Mouse (Mus musculus) ES-E14 (cell line): Measurements from ENCODE around the gene Ube2l6. TPM values are rescaled to one million over a fixed set of nuclear protein-coding genes. Genes with fewer than 3 reads are reported as not detected.

Experiments
- DNase-seq: peaks from one replicate; pipeline ENCODE4 v3.0.0-alpha.2; 2013; ENCODE audit warnings: low read depth, low spot score
- H3K27ac ChIP-seq: 2 replicates; pipeline ENCODE4 v1.5.1; 2012; ENCODE audit warnings: low read depth, mild to moderate bottlenecking, low read length, moderate library complexity, mixed read lengths; ENCODE audit not compliant: poor library complexity, insufficient read depth, severe bottlenecking
- H3K36me3 ChIP-seq: 2 replicates; pipeline ENCODE4 v1.6.1; 2012; ENCODE audit warnings: mild to moderate bottlenecking, low read length, moderate library complexity, mixed read lengths; ENCODE audit not compliant: control insufficient read depth, poor library complexity, insufficient read depth, severe bottlenecking
- H3K4me1 ChIP-seq, 2 experiments: fragments of 150-350 bp in 1 of 2; sonication (generic) in 1 of 2; 2 replicates each; pipeline ENCODE4 v1.6.1; 2012; ENCODE audit warnings: low read length in 2 of 2, mild to moderate bottlenecking in 1 of 2, mixed read lengths in 1 of 2; ENCODE audit not compliant: control insufficient read depth in 2 of 2, insufficient read depth in 2 of 2, poor library complexity in 1 of 2
- H3K4me3 ChIP-seq, 2 experiments: fragments of 150-350 bp in 1 of 2; sonication (generic) in 1 of 2; 2 replicates each; pipeline ENCODE4 v1.5.1; 2012; ENCODE audit warnings: low read length in 2 of 2, low read depth in 1 of 2, mild to moderate bottlenecking in 1 of 2, mixed read lengths in 1 of 2; ENCODE audit not compliant: insufficient read depth in 1 of 2, poor library complexity in 1 of 2, severe bottlenecking in 1 of 2
- H3K9ac ChIP-seq: 2 replicates; pipeline ENCODE4 v1.6.1; 2012; ENCODE audit warnings: low read depth, mild to moderate bottlenecking, low read length, mixed read lengths; ENCODE audit not compliant: poor library complexity, insufficient read depth, severe bottlenecking
- H3K9me3 ChIP-seq: fragments of 150-350 bp; sonication (generic); 2 replicates; pipeline ENCODE4 v1.6.1; 2012; ENCODE audit warnings: low read depth, mild to moderate bottlenecking, low read length; ENCODE audit not compliant: control insufficient read depth, insufficient read depth
- CHD2 ChIP-seq: IDR thresholded peaks from 2 replicates; pipeline ENCODE4 v1.6.1; 2014; ENCODE audit warnings: mild to moderate bottlenecking, low read depth, low read length, inconsistent platforms
- HCFC1 ChIP-seq: IDR thresholded peaks from 2 replicates; pipeline ENCODE4 v1.6.1; 2012; ENCODE audit warnings: low read length, inconsistent platforms, borderline replicate concordance; ENCODE audit not compliant: insufficient read depth
- MAFK ChIP-seq: IDR thresholded peaks from 2 replicates; pipeline ENCODE4 v1.6.1; 2014; ENCODE audit warnings: mild to moderate bottlenecking, low read depth, low read length, inconsistent platforms; ENCODE audit not compliant: insufficient read depth
- ZC3H11A ChIP-seq: IDR thresholded peaks from 2 replicates; pipeline ENCODE4 v1.6.1; 2012; ENCODE audit warnings: low read depth, mild to moderate bottlenecking, inconsistent platforms, low read length, borderline replicate concordance
- ZNF384 ChIP-seq: IDR thresholded peaks from 2 replicates; pipeline ENCODE4 v1.6.1; 2012; ENCODE audit warnings: low read depth, low read length, inconsistent platforms
- in situ Hi-C, 2 experiments: fragments of 600-800 bp; cut with MboI; formaldehyde crosslinking; loops; one replicate each; pipeline ENCODE4 v1.15.1; 2025; ENCODE audit warnings: low sequenced_read_pairs in 2 of 2, inconsistent platforms in 1 of 2; ENCODE audit not compliant: unreplicated experiment in 2 of 2
- total RNA-seq: library from RNA; depleted of rRNA; stranded (reverse); fragments of 300-350 nt; gene quantifications from 2 replicates; pipeline ENCODE4 v1.2.3, GENCODE M21; 2012; rRNA removed

Gene Ube2l6
- total RNA-seq, 1 experiment, result 1.9 TPM

GRCm38 (mm10) chr2:84855732-84856131, 57.1 kb downstream of the Ube2l6 start:
- no peak overlapping the region for H3K27ac ChIP-seq
- peaks cover 3 to 4% of the 10 kb centered on the region in 2 experiments; a peak in 3 of 4 replicates for H3K4me1 ChIP-seq
- no peak overlapping the region for H3K9ac ChIP-seq
- no peak for DNase-seq
- H3K36me3 ChIP-seq, result peaks cover 12% of the 10 kb centered on the region
- in situ Hi-C loops, result no loop called here
- TF ChIP-seq HCFC1 (no peak), ZC3H11A (peak; percentile 77; the same call in 1 of the 2 replicates), ZNF384 (no peak), CHD2 (no peak)
- no peaks in the 10 kb centered on the region for H3K9me3 ChIP-seq
- H3K4me3 ChIP-seq, result no peak overlapping the region

- Histone ChIP-seq H3K4me3 (no peak overlapping the region), H3K4me1 (no peaks in the 10 kb centered on the region), H3K9me3 (no peaks in the 10 kb centered on the region), H3K9ac (no peak overlapping the region), H3K27ac (no peak overlapping the region), H3K36me3 (peaks cover 10% of the 10 kb centered on the region; the same call in 1 of the 2 replicates)
- TF ChIP-seq ZNF384 (no peak), ZC3H11A (no peak), CHD2 (no peak), MAFK (no peak), HCFC1 (no peak)
- DNase-seq, result no peak
- in situ Hi-C loops, result no loop called here
These were observed 59.9 kb downstream of the Ube2l6 start for GRCm38 (mm10) chr2:84858551-84858950.

Other genes starting within 250 kb of the Ube2l6 start
- 48.2 and 51.5 TPM in 2 replicates for gene Ctnnd1, start 148.1 kb upstream of the Ube2l6 start, total RNA-seq
- gene Btbd18, start 139.7 kb upstream of the Ube2l6 start, total RNA-seq, result 3.2 and 3.6 TPM in 2 replicates
- 546 and 589 TPM in 2 replicates for gene Selenoh, start 128.1 kb upstream of the Ube2l6 start, total RNA-seq
- gene Gm28635, start 120.8 kb upstream of the Ube2l6 start, total RNA-seq, result 1.1 and 2.7 TPM in 2 replicates
- gene Med19, start 120.4 kb upstream of the Ube2l6 start, total RNA-seq, result 17.1 and 31.4 TPM in 2 replicates
- gene Tmx2, start 119.7 kb upstream of the Ube2l6 start, total RNA-seq, result 160 and 193 TPM in 2 replicates
- 34.8 and 39.0 TPM in 2 replicates for gene Zdhhc5, start 83.6 kb upstream of the Ube2l6 start, total RNA-seq
- 28.6 and 36.4 TPM in 2 replicates for gene Clp1, start 71.5 kb upstream of the Ube2l6 start, total RNA-seq
- gene Ypel4, start 64.8 kb upstream of the Ube2l6 start, total RNA-seq, result 0.89 and 1.8 TPM in 2 replicates
- gene Gm19426, start 55.2 kb upstream of the Ube2l6 start, total RNA-seq, result 13.1 and 14.6 TPM in 2 replicates
- 6.3 and 12.2 TPM in 2 replicates for gene Serping1, start 23.4 kb upstream of the Ube2l6 start, total RNA-seq
- 4.4 and 4.9 TPM in 2 replicates for gene Smtnl1, start 23.8 kb downstream of the Ube2l6 start, total RNA-seq
- 60.2 and 73.5 TPM in 2 replicates for gene Timm10, start 28.2 kb downstream of the Ube2l6 start, total RNA-seq
- 30.2 and 47.0 TPM in 2 replicates for gene Slc43a1, start 40.0 kb downstream of the Ube2l6 start, total RNA-seq
- gene Rtn4rl2, start 87.9 kb downstream of the Ube2l6 start, total RNA-seq, result 0.79 and 0.80 TPM in 2 replicates
- 12.9 and 13.8 TPM in 2 replicates for gene Slc43a3, start 137.8 kb downstream of the Ube2l6 start, total RNA-seq
- gene Prg2, start 181.6 kb downstream of the Ube2l6 start, total RNA-seq, result not detected in 2 replicates
- gene Prg3, start 189.4 kb downstream of the Ube2l6 start, total RNA-seq, result not detected in 2 replicates
- gene Ssrp1, start 238.4 kb downstream of the Ube2l6 start, total RNA-seq, result 206 and 212 TPM in 2 replicates
- gene P2rx3, start 238.6 kb downstream of the Ube2l6 start, total RNA-seq, result 4.6 and 5.1 TPM in 2 replicates
- gene Tnks1bp1, start 249.2 kb downstream of the Ube2l6 start, total RNA-seq, result 36.7 and 61.9 TPM in 2 replicates